Mouse (Mus musculus): ENCODE results near the gene Gan.

GRCm38 (mm10) chr8:117197551-117197950, 39.6 kb downstream of the Gan start:
- no peak for TF ChIP-seq CTCF (IDR thresholded peaks at IDR 0.05; ENCODE audit: borderline replicate concordance, extremely low read depth, insufficient read depth, insufficient read length)
- no peak for TF ChIP-seq POLR2A (IDR thresholded peaks at IDR 0.05; ENCODE audit: borderline replicate concordance, extremely low read depth, insufficient read depth, insufficient read length, poor library complexity, severe bottlenecking)

All from brain, embryonic 14.5 days (tissue).